Mouse (Mus musculus): Measurements from ENCODE around the gene Vmn1r107.
"Not testable (repeated sequence)": the region's sequence is repeated elsewhere in the genome, so short reads cannot be mapped to it uniquely, and the experiment has no call there.

Gene Vmn1r107

GRCm38 (mm10) chr7:20668618-20669017 is at the start of gene Vmn1r107:
Gene Vmn1r107 (plus strand): TSS chr7:20668918.
- not testable (repeated sequence) for DNase-seq

DNA sequence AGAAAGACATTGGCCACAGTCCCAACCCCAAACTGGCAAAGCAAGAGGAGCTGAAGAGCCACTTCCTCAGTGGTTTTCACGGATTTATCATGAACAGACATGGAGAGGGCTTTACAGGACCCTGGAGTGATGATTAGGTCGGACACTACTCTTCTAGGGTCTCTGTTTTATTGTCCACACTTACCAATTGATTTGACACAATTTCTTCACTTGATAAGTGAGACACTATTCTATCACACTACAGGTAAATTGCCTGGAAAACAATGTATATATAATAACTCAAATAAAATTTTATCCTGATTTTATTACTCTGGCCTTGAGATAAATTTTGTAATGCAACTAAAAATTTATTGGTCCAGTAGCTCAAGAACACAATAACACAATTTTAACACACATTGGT is 34.4 kb downstream of the Vmn1r107 start, which contains the start of gene Vmn1r111:
TSS of gene Vmn1r111 (minus strand) at position 101 of the 400 bp plus-strand sequence.
- not testable (repeated sequence) for DNase-seq

Data from cerebellum, adult 18-20 months (tissue).